Mouse (Mus musculus): ENCODE measurements around the gene Gm20388. TPM values are rescaled to one million over a fixed set of nuclear protein-coding genes. Genes with fewer than 3 reads are reported as not detected.

Gm20388 gene
- polyA plus RNA-seq, 1 experiment from 2014 or later = not detected

- Histone ChIP-seq H3K27me3 (ENCODE audit: control insufficient read depth, insufficient read depth, low read length) (no peaks in the 10 kb centered on the region), H3K4me3 (ENCODE audit: low read depth, low read length) (no peak overlapping the region), H3K9me3 (ENCODE audit: control insufficient read depth, low read length) (no peaks in the 10 kb centered on the region), H3K27ac (replicated peaks; ENCODE audit: low read depth, low read length) (no peak overlapping the region), H3K4me2 (ENCODE audit: low read depth, severe bottlenecking) (no peak overlapping the region), H3K36me3 (ENCODE audit: control insufficient read depth, insufficient read depth, low read length) (no peaks in the 10 kb centered on the region), H3K9ac (ENCODE audit: low read length) (no peak overlapping the region), H3K4me1 (ENCODE audit: control insufficient read depth, insufficient read depth, low read length) (peaks cover 4% of the 10 kb centered on the region; the same call in 1 of the 2 replicates)
- DNase-seq (ENCODE audit: low spot score) (no peak), ATAC-seq (ENCODE audit: insufficient number of reproducible peaks, low FRiP score, low TSS enrichment, low read depth) (no peak)
- 49% methylated on average over 13 of the region's 13 CpGs for WGBS
These were observed 785.9 kb downstream of the Gm20388 start for GRCm38 (mm10) chr8:120696401-120697153.

GRCm38 (mm10) chr8:120697154-120697978 is 786.7 kb downstream of the Gm20388 start:
- H3K4me1 ChIP-seq (ENCODE audit: control insufficient read depth, insufficient read depth, low read length) = peaks cover 4% of the 10 kb centered on the region; the same call in 1 of the 2 replicates
- no peaks in the 10 kb centered on the region for H3K27me3 ChIP-seq (ENCODE audit: control insufficient read depth, insufficient read depth, low read length)
- H3K4me2 ChIP-seq (ENCODE audit: low read depth, severe bottlenecking) = no peak overlapping the region
- no peak overlapping the region for H3K9ac ChIP-seq (ENCODE audit: low read length)
- 84% methylated on average over 17 of the region's 17 CpGs for WGBS
- ATAC-seq (ENCODE audit: insufficient number of reproducible peaks, low FRiP score, low TSS enrichment, low read depth) = no peak
- H3K36me3 ChIP-seq (ENCODE audit: control insufficient read depth, insufficient read depth, low read length) = no peaks in the 10 kb centered on the region
- H3K4me3 ChIP-seq (ENCODE audit: low read depth, low read length) = no peak overlapping the region
- no peaks in the 10 kb centered on the region for H3K9me3 ChIP-seq (ENCODE audit: control insufficient read depth, low read length)
- no peak for DNase-seq (ENCODE audit: low spot score)
- no peak overlapping the region for H3K27ac ChIP-seq (replicated peaks; ENCODE audit: low read depth, low read length)

GRCm38 (mm10) chr8:120697979-120698272 is 787.3 kb downstream of the Gm20388 start:
- Histone ChIP-seq H3K36me3 (ENCODE audit: control insufficient read depth, insufficient read depth, low read length) (no peaks in the 10 kb centered on the region), H3K9me3 (ENCODE audit: control insufficient read depth, low read length) (no peaks in the 10 kb centered on the region), H3K27ac (replicated peaks; ENCODE audit: low read depth, low read length) (no peak overlapping the region), H3K27me3 (ENCODE audit: control insufficient read depth, insufficient read depth, low read length) (no peaks in the 10 kb centered on the region), H3K9ac (ENCODE audit: low read length) (no peak overlapping the region), H3K4me1 (ENCODE audit: control insufficient read depth, insufficient read depth, low read length) (peaks cover 4% of the 10 kb centered on the region; the same call in 1 of the 2 replicates), H3K4me3 (ENCODE audit: low read depth, low read length) (no peak overlapping the region), H3K4me2 (ENCODE audit: low read depth, severe bottlenecking) (no peak overlapping the region)
- DNase-seq (ENCODE audit: low spot score) (no peak), ATAC-seq (ENCODE audit: insufficient number of reproducible peaks, low FRiP score, low TSS enrichment, low read depth) (no peak)

- Histone ChIP-seq H3K4me1 (ENCODE audit: control insufficient read depth, insufficient read depth, low read length) (peaks cover 4% of the 10 kb centered on the region; the same call in 1 of the 2 replicates), H3K9ac (ENCODE audit: low read length) (no peak overlapping the region), H3K36me3 (ENCODE audit: control insufficient read depth, insufficient read depth, low read length) (no peaks in the 10 kb centered on the region), H3K9me3 (ENCODE audit: control insufficient read depth, low read length) (no peaks in the 10 kb centered on the region), H3K4me2 (ENCODE audit: low read depth, severe bottlenecking) (no peak overlapping the region), H3K27ac (replicated peaks; ENCODE audit: low read depth, low read length) (no peak overlapping the region), H3K27me3 (ENCODE audit: control insufficient read depth, insufficient read depth, low read length) (no peaks in the 10 kb centered on the region), H3K4me3 (ENCODE audit: low read depth, low read length) (no peak overlapping the region)
- ATAC-seq (ENCODE audit: insufficient number of reproducible peaks, low FRiP score, low TSS enrichment, low read depth) = no peak
- 92% methylated on average over 7 of the region's 7 CpGs for WGBS
- no peak for DNase-seq (ENCODE audit: low spot score)
These were observed 787.8 kb downstream of the Gm20388 start for GRCm38 (mm10) chr8:120698426-120698825.

GRCm38 (mm10) chr8:120699079-120699478 is 788.4 kb downstream of the Gm20388 start:
- H3K4me1 ChIP-seq (ENCODE audit: control insufficient read depth, insufficient read depth, low read length) = peaks cover under 1% of the 10 kb centered on the region; the same call in 1 of the 2 replicates
- no peak for ATAC-seq (ENCODE audit: insufficient number of reproducible peaks, low FRiP score, low TSS enrichment, low read depth)
- no peaks in the 10 kb centered on the region for H3K36me3 ChIP-seq (ENCODE audit: control insufficient read depth, insufficient read depth, low read length)
- H3K27ac ChIP-seq (replicated peaks; ENCODE audit: low read depth, low read length) = no peak overlapping the region
- no peak overlapping the region for H3K4me3 ChIP-seq (ENCODE audit: low read depth, low read length)
- no peak overlapping the region for H3K4me2 ChIP-seq (ENCODE audit: low read depth, severe bottlenecking)
- H3K9ac ChIP-seq (ENCODE audit: low read length) = no peak overlapping the region
- no peaks in the 10 kb centered on the region for H3K9me3 ChIP-seq (ENCODE audit: control insufficient read depth, low read length)
- 84% methylated on average over 6 of the region's 6 CpGs for WGBS
- no peak for DNase-seq (ENCODE audit: low spot score)
- H3K27me3 ChIP-seq (ENCODE audit: control insufficient read depth, insufficient read depth, low read length) = no peaks in the 10 kb centered on the region

- Histone ChIP-seq H3K4me3 (ENCODE audit: low read depth, low read length) (no peak overlapping the region), H3K27me3 (ENCODE audit: control insufficient read depth, insufficient read depth, low read length) (no peaks in the 10 kb centered on the region), H3K4me1 (ENCODE audit: control insufficient read depth, insufficient read depth, low read length) (no peaks in the 10 kb centered on the region), H3K4me2 (ENCODE audit: low read depth, severe bottlenecking) (no peak overlapping the region), H3K9ac (ENCODE audit: low read length) (no peak overlapping the region), H3K36me3 (ENCODE audit: control insufficient read depth, insufficient read depth, low read length) (no peaks in the 10 kb centered on the region), H3K9me3 (ENCODE audit: control insufficient read depth, low read length) (no peaks in the 10 kb centered on the region), H3K27ac (replicated peaks; ENCODE audit: low read depth, low read length) (no peak overlapping the region)
- 89% methylated on average over 2 of the region's 2 CpGs for WGBS
- DNase-seq (ENCODE audit: low spot score) (no peak), ATAC-seq (ENCODE audit: insufficient number of reproducible peaks, low FRiP score, low TSS enrichment, low read depth) (no peak)
These were observed 788.9 kb downstream of the Gm20388 start for GRCm38 (mm10) chr8:120699565-120699964.

GRCm38 (mm10) chr8:120700053-120700452 is 789.4 kb downstream of the Gm20388 start:
- Histone ChIP-seq H3K4me1 (ENCODE audit: control insufficient read depth, insufficient read depth, low read length) (no peaks in the 10 kb centered on the region), H3K27me3 (ENCODE audit: control insufficient read depth, insufficient read depth, low read length) (no peaks in the 10 kb centered on the region), H3K9ac (ENCODE audit: low read length) (no peak overlapping the region), H3K9me3 (ENCODE audit: control insufficient read depth, low read length) (no peaks in the 10 kb centered on the region), H3K27ac (replicated peaks; ENCODE audit: low read depth, low read length) (no peak overlapping the region), H3K4me2 (ENCODE audit: low read depth, severe bottlenecking) (no peak overlapping the region), H3K4me3 (ENCODE audit: low read depth, low read length) (no peak overlapping the region), H3K36me3 (ENCODE audit: control insufficient read depth, insufficient read depth, low read length) (no peaks in the 10 kb centered on the region)
- 93% methylated on average over 4 of the region's 4 CpGs for WGBS
- ATAC-seq (ENCODE audit: insufficient number of reproducible peaks, low FRiP score, low TSS enrichment, low read depth) = no peak
- no peak for DNase-seq (ENCODE audit: low spot score)

- Histone ChIP-seq H3K9me3 (ENCODE audit: control insufficient read depth, low read length) (no peaks in the 10 kb centered on the region), H3K27ac (replicated peaks; ENCODE audit: low read depth, low read length) (no peak overlapping the region), H3K4me1 (ENCODE audit: control insufficient read depth, insufficient read depth, low read length) (0 out of 2 replicates have a peak, but pooled peaks cover 3% of the 10 kb centered on the region), H3K4me3 (ENCODE audit: low read depth, low read length) (no peak overlapping the region), H3K27me3 (ENCODE audit: control insufficient read depth, insufficient read depth, low read length) (no peaks in the 10 kb centered on the region), H3K9ac (ENCODE audit: low read length) (no peak overlapping the region), H3K4me2 (ENCODE audit: low read depth, severe bottlenecking) (no peak overlapping the region), H3K36me3 (ENCODE audit: control insufficient read depth, insufficient read depth, low read length) (no peaks in the 10 kb centered on the region)
- ATAC-seq (ENCODE audit: insufficient number of reproducible peaks, low FRiP score, low TSS enrichment, low read depth) (no peak), DNase-seq (ENCODE audit: low spot score) (no peak)
- 46% methylated on average over 19 of the region's 19 CpGs for WGBS
These were observed 791.3 kb downstream of the Gm20388 start for GRCm38 (mm10) chr8:120701758-120702465.
